32 mouse cellular contexts compared by ENCODE assay signal in genomic region chr10:18202401-18202800, GRCm38 (mm10). TPM values are rescaled to one million over a fixed set of nuclear protein-coding genes. Genes with fewer than 3 reads are reported as not detected.
"Had no signal": no experiment of that assay in that cellular context is flagged by ENCODE, and none has a peak within 500 bp of the region (broad histone marks: within the 10 kb centered on the region; RNA-seq: fewer than 3 reads in every experiment).

No protein-coding gene starts in this region.

- H3K4me1 ChIP-seq: heart, embryonic 12.5 days; heart, embryonic 13.5 days; heart, embryonic 15.5 days; hindbrain, embryonic 15.5 days; intestine, embryonic 15.5 days; kidney, embryonic 15.5 days had no signal

- H3K9me3 ChIP-seq: heart, embryonic 12.5 days; heart, embryonic 13.5 days; heart, embryonic 15.5 days; hindbrain, embryonic 10.5 days; hindbrain, embryonic 12.5 days; hindbrain, embryonic 13.5 days; hindbrain, embryonic 15.5 days; intestine, embryonic 15.5 days; kidney, embryonic 15.5 days had no signal

- DNase-seq: heart, postnatal 10 days; heart, postnatal 14 days; heart, postnatal 4 days; kidney, adult 11 months; kidney, adult 18-20 months; kidney, adult 2 months; kidney, adult 8-10 months; kidney, adult 9 months; kidney, postnatal 10 days; kidney, postnatal 14 days; kidney, postnatal 25 days; kidney, postnatal 36 days; kidney, postnatal 4 days; layer of hippocampus, adult 9-11 months; layer of hippocampus, postnatal 36 days had no signal

- H3K27me3 ChIP-seq: heart, embryonic 12.5 days; heart, embryonic 13.5 days; heart, embryonic 15.5 days; hindbrain, embryonic 12.5 days; hindbrain, embryonic 13.5 days; hindbrain, embryonic 15.5 days; intestine, embryonic 15.5 days; kidney, embryonic 15.5 days had no signal

- H3K27ac ChIP-seq: heart, embryonic 13.5 days; heart, embryonic 15.5 days; hindbrain, embryonic 10.5 days; hindbrain, embryonic 12.5 days; hindbrain, embryonic 13.5 days; hindbrain, embryonic 14.5 days; hindbrain, embryonic 15.5 days; hindbrain, postnatal 0 days; intestine, embryonic 15.5 days; kidney, embryonic 15.5 days; kidney, postnatal 0 days; layer of hippocampus, adult 2 months; left cerebral cortex, adult 2 months had no signal

- H3K36me3 ChIP-seq: heart, embryonic 12.5 days; heart, embryonic 13.5 days; heart, embryonic 15.5 days; hindbrain, embryonic 10.5 days; hindbrain, embryonic 12.5 days; hindbrain, embryonic 13.5 days; hindbrain, embryonic 15.5 days; intestine, embryonic 15.5 days; kidney, embryonic 15.5 days had no signal

- H3K4me3 ChIP-seq: heart, embryonic 12.5 days; heart, embryonic 13.5 days; heart, embryonic 15.5 days; hindbrain, embryonic 10.5 days; hindbrain, embryonic 12.5 days; hindbrain, embryonic 13.5 days; hindbrain, embryonic 15.5 days; intestine, embryonic 15.5 days; kidney, embryonic 15.5 days; layer of hippocampus, adult 2 months; left cerebral cortex, adult 2 months had no signal

RNA-seq across cellular contexts. Expression of gene Ect2l, which starts 8.3 kb away (rescaled TPM):
- total RNA-seq: heart, postnatal 10 days; heart, postnatal 25 days; heart, postnatal 4 days; hematopoietic stem cell, adult 5-6 weeks; hindbrain, postnatal 0 days had no signal
- polyA plus RNA-seq: heart, embryonic 13.5 days; kidney, adult 2 months; large intestine, adult 2 months had no signal
